Mouse (Mus musculus) heart, postnatal 10 days (tissue): Measurements from ENCODE around the gene Plcg1. TPM values are rescaled to one million over a fixed set of nuclear protein-coding genes. Genes with fewer than 3 reads are reported as not detected.

Source experiments
- DNase-seq, 2 experiments: peaks; one replicate each; pipeline ENCODE4 v3.0.0; 2021
- intact Hi-C: fragments of 180-260 bp; cut with DNase I; formaldehyde crosslinking; loops from one replicate; pipeline ENCODE4 v1.15.1; 2025
- total RNA-seq, 2 experiments: library from RNA; stranded (reverse); gene quantifications; 2 replicates each; pipeline ENCODE4 v1.2.3; 2021

The Plcg1 gene
- total RNA-seq, result 10 to 100 TPM; 97.2 to 99.0 TPM

DNA sequence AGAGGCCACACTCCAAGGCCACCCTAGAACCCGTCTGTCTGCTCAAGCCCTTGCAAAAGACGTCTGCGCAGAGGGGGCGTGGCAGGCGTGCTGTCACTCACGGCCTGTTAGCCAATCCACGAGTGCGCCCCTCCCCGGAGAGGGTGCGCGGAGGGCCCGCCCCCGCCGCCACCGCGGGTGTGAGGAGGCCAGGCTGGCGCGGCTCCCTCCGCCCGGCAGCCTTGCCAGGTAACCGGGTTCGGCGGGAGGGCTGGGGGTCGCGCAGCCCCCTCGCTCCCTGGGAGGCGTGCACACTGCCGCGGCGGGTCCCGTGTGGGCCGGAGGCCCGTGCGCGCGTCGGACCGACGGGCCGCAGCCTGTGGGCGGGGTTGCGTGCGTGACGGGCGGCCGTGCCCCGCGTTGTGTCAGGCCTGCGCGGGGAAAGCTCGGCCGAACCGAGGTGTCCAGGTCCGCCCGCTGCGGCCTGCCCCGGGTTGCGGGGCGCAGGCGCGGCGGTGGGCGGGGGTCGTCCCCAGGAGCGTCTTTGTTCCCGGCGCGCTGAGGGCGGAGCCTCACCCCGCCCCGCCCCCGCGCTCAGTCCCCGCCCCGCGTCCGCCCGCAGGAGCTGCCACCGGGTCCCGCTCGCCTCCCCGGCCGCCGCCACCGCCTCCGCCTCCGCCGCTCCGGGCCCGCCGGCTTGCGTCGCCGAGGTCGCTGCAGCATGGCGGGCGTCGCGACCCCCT lies at the start of gene Plcg1:
Gene Plcg1, plus strand, starts transcription at position 184 of the 722 bp plus-strand sequence.
- intact Hi-C loops, result loop anchor here (2.0 to 5.0 kb wide), 2 partner anchors 61 to 156 kb away; no protein-coding TSS in a partner anchor
- peak; percentile 95 to 96 for DNase-seq

DNA sequence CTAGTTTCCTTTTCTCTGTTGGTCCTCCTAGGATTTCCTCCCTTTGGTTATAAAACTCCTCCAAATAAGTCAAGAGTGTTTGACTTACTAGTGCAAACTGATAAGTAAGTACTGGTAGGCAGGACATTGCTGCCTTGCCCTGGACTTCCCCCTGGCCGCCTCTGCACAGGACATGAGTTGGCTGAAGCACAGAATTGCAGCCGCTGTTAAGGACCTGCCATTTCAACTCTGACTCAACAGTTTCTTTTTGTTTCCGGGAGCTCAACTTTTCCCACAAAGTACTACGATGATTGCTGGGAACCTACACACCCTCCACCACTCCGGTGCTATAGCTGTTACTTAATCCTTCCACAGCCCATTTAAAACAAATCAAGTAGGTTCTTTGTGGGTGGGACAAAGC lies 30.8 kb upstream of the Plcg1 start:
- intact Hi-C loops, result loop anchor here (2.0 kb wide), 1 partner anchor 101 kb away; no protein-coding TSS in a partner anchor

DNA sequence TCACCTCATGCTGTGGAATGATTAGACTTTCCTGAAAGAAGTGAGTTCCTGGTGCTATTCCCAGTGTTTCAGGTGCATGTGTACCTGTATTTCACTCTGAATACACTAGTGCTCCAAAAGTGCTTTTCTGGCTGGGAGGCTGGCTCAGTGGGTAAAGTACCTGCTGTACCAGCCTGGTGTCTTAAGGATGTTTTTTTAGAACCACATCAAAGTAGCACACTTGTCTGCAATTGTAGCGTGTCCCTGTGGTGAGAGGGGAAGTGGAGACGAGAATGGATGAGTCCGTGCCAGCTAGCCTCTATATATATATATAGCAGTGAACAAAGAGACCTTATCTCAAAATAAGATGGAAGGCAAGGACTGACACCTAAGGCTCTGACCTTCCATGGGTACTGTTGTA lies 29.5 kb upstream of the Plcg1 start:
- intact Hi-C loops, result loop anchor here (2.0 kb wide), 1 partner anchor 103 kb away; no protein-coding TSS in a partner anchor
- no peak for DNase-seq

More for the DNA sequence above, 30.8 kb upstream of the Plcg1 start:
- peak; percentile 72 to 78 for DNase-seq

DNA sequence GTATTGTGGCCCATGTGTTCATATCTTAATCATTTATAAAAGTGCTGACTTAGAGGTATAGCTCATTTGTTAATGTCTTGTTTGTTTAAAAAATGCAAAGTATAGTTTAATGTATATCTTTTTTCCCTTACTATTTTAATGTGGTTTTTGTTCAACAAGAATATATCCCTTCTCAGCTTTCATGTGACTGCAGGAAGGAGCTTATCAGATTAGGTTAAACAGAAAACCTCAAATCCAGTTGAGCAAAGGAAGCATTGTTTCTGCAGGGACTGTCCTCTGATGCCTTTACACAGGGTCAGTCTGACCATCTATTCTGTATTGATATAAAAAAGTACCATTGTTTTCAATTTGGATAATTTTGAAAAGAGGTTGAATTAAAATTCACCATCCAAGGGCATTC lies 28.3 kb upstream of the Plcg1 start:
- no peak for DNase-seq
- intact Hi-C loops, result no loop called here

DNA sequence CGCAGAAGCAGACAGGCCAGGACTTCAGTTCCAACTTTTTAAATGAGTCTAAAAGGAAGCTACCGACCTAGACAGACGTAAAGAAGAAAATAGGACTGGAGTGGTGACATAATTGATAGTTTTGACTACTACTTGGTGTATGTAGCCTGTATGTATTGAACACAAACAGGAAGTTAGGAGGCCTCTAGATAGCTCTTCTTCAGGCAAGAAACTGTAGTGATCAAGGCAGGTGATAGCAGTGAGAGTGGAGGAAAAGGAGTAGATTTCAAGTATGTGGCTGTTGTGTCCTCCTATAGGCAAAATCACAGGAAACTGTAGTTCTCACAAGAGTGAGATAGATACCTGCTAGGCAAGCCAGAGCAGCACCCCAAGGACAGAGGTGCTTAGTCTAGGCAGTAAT lies 23.4 kb upstream of the Plcg1 start:
- DNase-seq, result no peak
- intact Hi-C loops, result no loop called here

DNA sequence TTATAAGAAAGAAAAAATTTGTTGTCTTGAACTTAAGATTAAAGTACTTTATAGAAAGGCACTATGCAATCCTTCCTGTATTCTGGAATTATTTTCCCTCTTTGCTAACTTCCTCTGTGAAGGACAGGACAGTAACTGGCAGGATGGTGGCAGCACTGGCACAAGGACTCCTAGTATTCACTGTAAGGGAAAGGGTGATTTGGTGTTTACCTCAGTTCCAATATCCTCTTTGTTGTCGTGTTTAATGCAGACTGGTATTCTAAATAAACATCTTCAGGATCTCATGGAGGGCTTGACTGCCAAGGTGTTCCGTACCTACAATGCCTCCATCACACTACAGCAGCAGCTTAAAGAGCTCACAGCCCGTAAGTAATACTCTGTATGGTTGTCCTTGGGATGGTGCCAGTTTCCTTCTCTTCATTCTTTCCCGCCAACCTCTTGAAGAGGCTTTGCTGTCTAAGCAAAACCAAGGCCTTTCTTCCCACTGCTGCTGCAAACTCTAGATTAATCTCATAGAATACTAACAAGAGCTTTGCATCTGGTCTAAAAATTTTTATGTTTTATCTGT lies 15.6 kb upstream of the Plcg1 start:
- intact Hi-C loops, result loop anchor here (5.0 kb wide), 1 partner anchor 172 kb away; no protein-coding TSS in a partner anchor
- no peak for DNase-seq

DNA sequence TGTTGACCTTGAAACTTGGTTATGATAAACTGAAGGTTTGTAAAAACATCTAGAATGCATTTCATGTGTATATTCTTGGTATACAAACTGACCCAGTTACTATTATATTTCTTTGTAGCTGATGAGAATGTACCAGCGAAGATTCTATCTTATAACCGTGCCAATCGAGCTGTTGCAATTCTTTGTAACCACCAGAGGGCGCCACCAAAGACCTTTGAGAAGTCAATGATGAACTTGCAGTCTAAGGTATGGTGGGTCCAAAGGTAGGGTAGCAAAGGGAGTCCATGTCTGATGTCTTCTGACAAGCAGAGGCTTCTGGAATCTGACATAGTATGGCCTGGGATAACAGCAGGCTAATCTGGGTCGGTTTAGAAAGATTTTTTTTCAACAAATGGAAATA lies 13.8 kb upstream of the Plcg1 start:
- intact Hi-C loops, result loop anchor here (5.0 kb wide), 1 partner anchor 170 kb away; no protein-coding TSS in a partner anchor
- DNase-seq, result peak; percentile 38 to 70

DNA sequence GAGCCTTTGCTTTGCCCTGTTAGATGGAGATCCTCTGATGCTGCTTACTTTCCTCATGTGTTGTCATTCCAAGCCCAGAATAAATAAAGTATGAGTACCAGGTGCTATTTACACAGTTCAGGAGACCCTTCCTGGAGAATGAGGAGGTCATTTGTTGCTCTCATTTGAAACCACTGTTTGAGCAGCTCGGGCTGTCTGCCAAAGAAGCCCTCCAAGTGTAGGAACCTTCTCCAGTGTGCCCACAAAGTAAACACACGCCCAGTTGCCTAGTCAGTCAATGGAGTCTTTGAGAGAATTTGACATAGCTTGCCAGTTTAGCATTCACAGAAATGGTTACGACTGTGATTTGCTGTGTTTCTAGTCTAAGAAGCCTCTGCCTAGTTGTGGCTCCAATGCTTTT lies 12.3 kb upstream of the Plcg1 start:
- intact Hi-C loops, result loop anchor here (5.0 kb wide), 1 partner anchor 168 kb away; no protein-coding TSS in a partner anchor
- no peak for DNase-seq

DNA sequence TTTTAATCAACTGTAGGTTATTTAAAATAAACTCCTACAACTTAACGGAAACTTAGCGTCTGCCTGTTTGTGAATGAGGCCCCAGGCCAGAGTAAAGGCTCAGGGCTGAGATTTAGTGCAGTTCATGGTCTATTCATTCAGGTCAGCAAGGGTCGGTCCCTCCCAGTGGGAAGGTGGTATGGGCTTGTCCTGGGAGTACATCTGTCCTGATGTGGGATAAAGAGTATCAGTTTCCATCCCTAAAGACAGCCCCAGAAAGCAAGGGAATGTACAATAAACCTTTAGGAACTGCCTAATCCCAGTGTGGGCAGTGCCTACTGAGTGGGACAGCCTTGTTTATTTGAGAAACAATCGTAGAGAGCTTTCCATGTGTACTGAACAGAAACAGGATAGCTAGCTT lies 8.4 kb upstream of the Plcg1 start:
- DNase-seq, result no peak
- intact Hi-C loops, result no loop called here

DNA sequence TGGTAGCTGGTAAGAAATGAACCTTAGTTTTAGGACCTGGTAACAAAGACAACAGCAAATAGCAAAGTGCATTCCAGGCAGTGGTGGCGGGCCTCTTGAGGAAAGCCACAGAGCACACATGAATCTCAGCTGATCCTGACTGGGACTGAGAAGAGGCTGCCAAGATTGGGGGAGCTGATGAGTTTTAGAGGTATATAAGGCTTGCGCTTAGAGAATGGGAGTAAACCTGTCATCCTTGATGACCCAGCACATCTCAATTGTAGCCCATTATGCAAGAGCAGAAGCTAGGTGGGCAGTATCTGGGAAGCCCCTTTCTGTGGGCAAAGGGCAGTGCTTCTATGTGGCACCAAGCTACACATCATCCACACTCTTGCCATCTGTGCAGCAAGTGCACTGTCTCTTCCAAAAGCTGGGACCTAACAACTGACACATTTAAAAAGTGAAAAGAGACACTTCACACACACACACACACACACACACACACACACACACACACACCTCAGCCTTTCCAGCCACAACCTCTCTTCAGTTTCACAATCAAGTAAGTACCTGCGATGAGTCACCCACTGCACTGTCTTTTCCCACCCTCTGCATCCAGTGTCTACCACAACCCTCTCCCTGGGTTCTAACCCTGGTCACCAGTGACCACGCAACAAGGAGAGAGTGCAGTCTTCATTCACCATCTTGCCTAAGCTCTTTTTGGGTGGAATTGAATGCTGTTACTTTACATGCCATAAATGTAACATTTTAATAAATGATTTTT lies 7.3 kb upstream of the Plcg1 start:
- intact Hi-C loops, result no loop called here
- no peak for DNase-seq

DNA sequence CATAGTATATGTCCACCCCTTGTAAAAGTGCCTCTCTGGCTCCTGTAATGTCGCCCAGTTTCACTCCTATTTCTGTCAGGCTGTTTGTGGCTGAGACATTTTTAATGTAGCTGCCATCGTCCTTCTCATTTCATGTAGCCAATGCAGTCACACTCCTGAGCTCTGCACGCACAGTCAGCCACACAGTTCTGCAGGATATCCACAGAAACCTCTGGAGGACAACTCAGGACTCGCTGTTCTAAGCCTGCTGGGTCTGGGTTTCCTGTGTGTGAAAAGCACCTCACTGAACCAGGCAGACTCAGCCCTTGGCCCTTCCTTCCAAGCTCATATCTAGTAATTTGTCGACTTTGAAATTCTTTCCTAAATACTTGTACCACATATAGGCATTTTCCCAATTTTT lies 6.6 kb upstream of the Plcg1 start:
- DNase-seq, result no peak
- intact Hi-C loops, result no loop called here

DNA sequence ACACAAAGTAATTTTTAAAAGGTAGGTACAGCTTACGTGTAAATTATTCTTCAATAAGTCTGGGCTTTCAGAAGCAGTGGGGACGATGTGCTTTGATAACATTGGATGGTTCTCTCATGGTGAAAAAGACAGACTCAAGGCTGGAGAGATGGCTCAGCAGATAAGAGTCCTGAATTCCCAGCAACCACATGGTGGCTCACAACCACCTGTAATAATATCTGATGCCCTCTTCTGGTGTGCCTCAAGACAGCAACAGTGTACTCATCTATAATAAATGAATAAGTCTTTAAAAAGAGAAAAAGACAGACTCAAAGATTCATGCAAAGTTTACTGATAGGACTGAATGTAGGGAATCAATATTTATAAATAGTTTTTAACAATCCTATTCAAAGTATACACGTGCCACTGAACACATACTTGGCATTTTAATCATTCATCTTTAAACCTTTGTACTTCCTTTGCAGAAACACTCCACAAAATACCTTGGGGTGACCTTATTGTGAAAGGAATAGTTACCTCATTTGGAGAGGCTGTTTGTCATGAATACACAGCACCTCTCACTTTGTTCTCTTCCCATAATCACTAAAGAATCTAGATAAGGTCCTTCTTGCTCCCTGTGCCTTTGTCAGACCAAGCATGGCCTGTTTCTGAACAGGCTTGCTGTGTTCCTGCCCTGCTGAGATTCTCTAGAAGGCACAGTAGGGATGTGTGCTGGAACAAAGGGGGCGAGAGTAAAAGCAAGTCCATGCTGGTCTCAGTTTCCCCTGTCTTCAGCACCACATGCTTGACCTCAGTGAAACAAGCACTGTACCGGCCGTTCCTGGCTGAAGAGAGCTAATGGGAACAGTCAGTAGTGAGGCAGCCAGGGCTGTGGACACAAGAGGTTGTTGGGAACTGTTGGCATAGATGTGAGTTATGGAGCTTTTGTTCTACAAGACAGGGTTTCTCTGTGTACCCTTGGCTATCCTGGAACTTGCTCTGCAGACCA lies 4.9 kb upstream of the Plcg1 start:
- intact Hi-C loops, result no loop called here
- DNase-seq, result no peak

DNA sequence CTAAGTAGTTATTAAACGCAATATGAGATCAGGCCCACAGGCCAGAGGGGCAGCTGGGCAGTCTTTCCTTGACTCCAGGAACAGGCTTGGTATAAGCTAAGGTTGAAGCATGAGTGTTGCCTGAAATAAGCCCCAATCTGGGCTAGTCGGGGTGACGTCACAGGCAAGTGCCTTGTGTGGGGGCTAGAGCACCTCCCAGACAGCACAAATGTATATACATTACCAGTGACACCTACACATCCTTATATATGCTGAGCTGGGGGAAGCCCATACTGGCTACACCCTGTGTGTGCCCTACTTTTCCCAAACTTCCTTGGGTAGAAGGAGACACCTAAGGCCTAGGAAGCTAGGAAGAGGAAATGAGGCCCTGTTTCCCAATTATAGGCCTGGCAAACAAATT lies 2.1 kb upstream of the Plcg1 start:
- DNase-seq, result no peak
- intact Hi-C loops, result no loop called here

DNA sequence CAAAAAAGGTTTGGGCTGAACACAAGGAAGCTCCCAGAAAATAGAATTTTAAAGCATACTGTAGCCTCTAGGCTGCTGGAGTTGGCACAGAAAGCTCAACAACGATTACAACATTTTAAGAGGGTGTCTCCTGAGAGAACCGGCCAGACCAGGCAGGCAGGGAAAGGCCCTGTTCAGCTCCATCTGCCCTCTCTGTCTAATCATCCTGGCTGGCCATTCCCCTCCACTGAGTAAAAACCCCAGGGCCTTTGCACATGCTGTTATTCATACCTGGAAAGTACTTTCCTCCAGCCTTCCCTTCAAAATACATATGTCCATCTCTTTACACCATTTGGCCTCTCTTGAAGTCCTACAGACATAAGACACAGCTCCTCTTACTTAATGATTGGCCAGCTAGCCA lies 1.7 kb upstream of the Plcg1 start:
- no peak for DNase-seq

DNA sequence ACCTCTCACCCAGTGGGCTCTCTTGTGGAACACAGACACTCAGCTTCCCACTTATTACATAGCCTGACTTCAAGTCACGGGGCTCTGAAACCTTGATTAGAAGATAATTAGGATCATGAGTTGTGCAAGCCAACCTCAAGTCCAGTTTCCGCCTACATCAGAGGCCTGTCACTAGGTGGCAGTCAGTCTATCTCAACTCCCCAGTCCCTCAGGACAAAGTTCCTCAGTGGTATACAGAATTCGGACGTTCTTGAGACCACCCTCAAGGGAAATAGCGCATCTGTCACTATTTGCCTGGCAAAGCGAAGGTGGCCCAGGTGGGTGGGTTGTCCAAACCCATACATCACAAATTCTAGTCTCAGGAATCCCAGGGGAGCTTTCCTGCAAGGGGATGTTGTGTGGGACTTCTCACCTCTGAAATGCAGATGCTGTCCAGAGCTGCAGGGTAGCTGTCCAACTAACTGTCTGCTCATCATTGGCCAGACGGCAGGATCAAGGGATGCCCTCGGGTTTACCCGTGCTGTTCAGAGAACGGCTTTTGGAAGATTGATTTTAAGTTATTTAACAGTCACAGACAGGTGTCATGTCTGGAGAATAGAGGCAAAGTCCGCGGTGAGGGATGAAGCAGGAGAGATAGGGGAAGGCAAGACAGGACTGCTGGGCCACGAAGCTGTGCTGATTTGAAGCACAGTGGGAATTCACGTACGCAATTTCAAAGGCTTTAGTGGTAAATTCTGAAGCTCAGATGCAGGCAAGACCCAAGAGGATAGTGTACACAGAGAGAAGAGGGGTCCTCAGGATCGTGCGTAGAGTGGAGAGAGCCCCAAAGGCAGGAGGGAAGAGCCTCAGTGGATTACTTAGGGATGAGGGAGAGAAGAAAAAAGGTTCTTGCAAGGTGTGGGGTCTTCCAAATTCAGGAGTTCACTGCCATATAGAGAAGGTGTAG lies 976 bp upstream of the Plcg1 start:
- peak; percentile 55 for DNase-seq
- intact Hi-C loops, result loop anchor here (2.0 to 5.0 kb wide), 2 partner anchors 62 to 157 kb away; no protein-coding TSS in a partner anchor

More for the DNA sequence above, 1.7 kb upstream of the Plcg1 start:
- intact Hi-C loops, result no loop called here

DNA sequence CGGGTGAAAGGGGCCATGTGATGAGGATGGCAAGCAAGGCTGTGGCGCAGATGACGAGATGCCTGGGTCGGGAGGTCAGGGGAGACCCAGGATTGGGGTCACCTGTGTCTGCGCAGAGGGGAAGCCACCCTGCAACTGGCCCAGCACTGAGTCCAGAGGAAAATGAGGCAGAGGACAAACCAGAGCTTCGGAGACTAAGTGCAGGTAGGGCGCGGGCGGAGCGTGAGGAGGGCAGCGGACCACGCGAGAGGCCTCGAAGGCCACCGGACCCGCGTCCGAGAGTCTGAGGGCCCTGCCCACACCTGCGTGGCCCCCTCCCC lies 343 bp upstream of the Plcg1 start:
- no peak for DNase-seq
- intact Hi-C loops, result loop anchor here (2.0 to 5.0 kb wide), 2 partner anchors 62 to 156 kb away; no protein-coding TSS in a partner anchor

DNA sequence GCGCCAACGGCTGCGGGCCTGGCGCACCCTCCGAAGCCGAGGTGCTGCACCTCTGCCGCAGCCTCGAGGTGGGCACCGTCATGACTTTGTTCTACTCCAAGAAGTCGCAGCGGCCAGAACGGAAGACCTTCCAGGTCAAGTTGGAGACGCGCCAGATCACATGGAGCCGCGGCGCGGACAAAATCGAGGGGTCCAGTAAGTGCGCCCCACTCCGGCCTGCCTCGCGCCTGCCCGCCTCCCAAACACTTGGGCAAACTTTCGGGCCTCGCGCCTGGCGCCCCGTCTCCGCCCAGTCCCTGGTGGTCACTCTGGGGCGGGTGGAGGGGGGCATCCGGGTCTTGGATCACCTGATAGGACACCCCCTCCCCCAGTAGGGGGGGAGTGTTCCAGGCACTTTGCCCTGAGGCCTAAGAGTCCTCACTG lies 750 bp downstream of the Plcg1 start:
- intact Hi-C loops, result loop anchor here (2.0 to 5.0 kb wide), 3 partner anchors 33 to 155 kb away; no protein-coding TSS in a partner anchor
- peak; percentile 78 to 83 for DNase-seq

DNA sequence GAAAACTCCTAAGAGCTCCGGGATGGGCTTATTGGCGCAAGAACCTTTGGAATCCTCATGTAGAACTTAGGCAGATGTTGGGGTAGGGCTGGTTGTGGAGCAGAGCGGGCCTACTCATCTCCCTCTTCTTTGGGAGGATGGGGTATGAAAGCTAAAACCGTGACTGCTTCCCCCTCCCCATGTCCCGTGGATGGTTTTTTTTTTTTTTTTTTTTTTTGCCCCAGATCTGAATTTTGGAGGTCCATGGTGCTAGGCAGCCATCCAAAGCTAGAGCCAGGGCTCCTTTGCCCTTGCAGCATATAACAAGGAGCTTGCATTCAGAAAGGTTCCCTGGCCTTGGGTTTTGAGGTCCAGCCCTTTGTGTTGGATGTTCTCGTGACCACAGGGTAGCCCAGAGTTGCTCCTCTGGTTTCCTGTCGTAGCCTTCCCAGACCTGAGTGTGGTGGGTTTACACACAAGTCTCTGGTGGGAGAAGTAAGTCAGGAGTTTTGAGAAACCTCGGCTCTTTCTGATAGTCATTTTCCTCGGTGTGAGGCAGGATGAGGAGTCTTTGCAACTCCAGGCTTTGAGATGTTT lies 1.4 kb downstream of the Plcg1 start:
- DNase-seq, result peak in 1 of 2 experiments; percentile 15
- intact Hi-C loops, result loop anchor here (2.0 to 5.0 kb wide), 2 partner anchors 32 to 60 kb away; no protein-coding TSS in a partner anchor
